Mouse (Mus musculus): ENCODE data around the gene Scaf4. TPM values are rescaled to one million over a fixed set of nuclear protein-coding genes. Genes with fewer than 3 reads are reported as not detected.
"Not testable (repeated sequence)": the region's sequence is repeated elsewhere in the genome, so short reads cannot be mapped to it uniquely, and the experiment has no call there.

Gene Scaf4
- total RNA-seq, 1 experiment = 36.0 TPM

GRCm38 (mm10) chr16:90258950-90259349, 25.4 kb downstream of the Scaf4 start:
- in situ Hi-C loops (cut with MboI; ENCODE audit: low sequenced_read_pairs in 2 of 2, unreplicated experiment in 2 of 2) = no loop called here
- H3K4me1 ChIP-seq (ENCODE audit: control insufficient read depth in 2 of 2, insufficient read depth in 2 of 2, low read length in 2 of 2, poor library complexity in 1 of 2) = no peaks in the 10 kb centered on the region
- no peaks in the 10 kb centered on the region for H3K9me3 ChIP-seq (ENCODE audit: control insufficient read depth, insufficient read depth, low read depth, low read length)
- H3K4me3 ChIP-seq (ENCODE audit: insufficient read depth in 1 of 2, low read depth in 1 of 2, low read length in 2 of 2, poor library complexity in 1 of 2, severe bottlenecking in 1 of 2) = no peak overlapping the region
- no peak overlapping the region for H3K27ac ChIP-seq (ENCODE audit: insufficient read depth, low read depth, low read length, poor library complexity, severe bottlenecking)
- no peak for DNase-seq (ENCODE audit: low read depth, low spot score)
- H3K9ac ChIP-seq (ENCODE audit: insufficient read depth, low read depth, low read length, poor library complexity, severe bottlenecking) = no peak overlapping the region
- TF ChIP-seq ZC3H11A (IDR thresholded peaks at IDR 0.05; ENCODE audit: borderline replicate concordance, low read depth, low read length) (no peak), HCFC1 (IDR thresholded peaks at IDR 0.05; ENCODE audit: borderline replicate concordance, insufficient read depth, low read length) (no peak), CHD2 (IDR thresholded peaks at IDR 0.05; ENCODE audit: low read depth, low read length) (no peak), MAFK (IDR thresholded peaks at IDR 0.05; ENCODE audit: insufficient read depth, low read depth, low read length) (no peak), ZNF384 (IDR thresholded peaks at IDR 0.05; ENCODE audit: low read depth, low read length) (no peak)
- peaks cover 32% of the 10 kb centered on the region for H3K36me3 ChIP-seq (ENCODE audit: control insufficient read depth, insufficient read depth, low read length, poor library complexity, severe bottlenecking)

GRCm38 (mm10) chr16:90252521-90252920, 31.8 kb downstream of the Scaf4 start:
- H3K36me3 ChIP-seq (ENCODE audit: control insufficient read depth, insufficient read depth, low read length, poor library complexity, severe bottlenecking) = peaks cover 35% of the 10 kb centered on the region
- H3K27ac ChIP-seq (ENCODE audit: insufficient read depth, low read depth, low read length, poor library complexity, severe bottlenecking) = no peak overlapping the region
- H3K4me1 ChIP-seq (ENCODE audit: control insufficient read depth in 2 of 2, insufficient read depth in 2 of 2, low read length in 2 of 2, poor library complexity in 1 of 2) = no peaks in the 10 kb centered on the region; a peak in 1 of 4 replicates
- H3K9ac ChIP-seq (ENCODE audit: insufficient read depth, low read depth, low read length, poor library complexity, severe bottlenecking) = no peak overlapping the region
- no peak for DNase-seq (ENCODE audit: low read depth, low spot score)
- no peaks in the 10 kb centered on the region for H3K9me3 ChIP-seq (ENCODE audit: control insufficient read depth, insufficient read depth, low read depth, low read length)
- H3K4me3 ChIP-seq (ENCODE audit: insufficient read depth in 1 of 2, low read depth in 1 of 2, low read length in 2 of 2, poor library complexity in 1 of 2, severe bottlenecking in 1 of 2) = no peak overlapping the region
- TF ChIP-seq HCFC1 (IDR thresholded peaks at IDR 0.05; ENCODE audit: borderline replicate concordance, insufficient read depth, low read length) (no peak), ZNF384 (IDR thresholded peaks at IDR 0.05; ENCODE audit: low read depth, low read length) (no peak), CHD2 (IDR thresholded peaks at IDR 0.05; ENCODE audit: low read depth, low read length) (no peak), MAFK (IDR thresholded peaks at IDR 0.05; ENCODE audit: insufficient read depth, low read depth, low read length) (no peak), ZC3H11A (IDR thresholded peaks at IDR 0.05; ENCODE audit: borderline replicate concordance, low read depth, low read length) (no peak)
- in situ Hi-C loops (cut with MboI; ENCODE audit: low sequenced_read_pairs in 2 of 2, unreplicated experiment in 2 of 2) = no loop called here

- H3K9me3 ChIP-seq (ENCODE audit: control insufficient read depth, insufficient read depth, low read depth, low read length); H3K4me1 ChIP-seq (ENCODE audit: control insufficient read depth in 2 of 2, insufficient read depth in 2 of 2, low read length in 2 of 2, poor library complexity in 1 of 2); in situ Hi-C loops (cut with MboI; ENCODE audit: low sequenced_read_pairs in 2 of 2, unreplicated experiment in 2 of 2); H3K27ac ChIP-seq (ENCODE audit: insufficient read depth, low read depth, low read length, poor library complexity, severe bottlenecking); H3K4me3 ChIP-seq (ENCODE audit: insufficient read depth in 1 of 2, low read depth in 1 of 2, low read length in 2 of 2, poor library complexity in 1 of 2, severe bottlenecking in 1 of 2); DNase-seq (ENCODE audit: low read depth, low spot score); H3K9ac ChIP-seq (ENCODE audit: insufficient read depth, low read depth, low read length, poor library complexity, severe bottlenecking): not testable (repeated sequence)
- H3K36me3 ChIP-seq (ENCODE audit: control insufficient read depth, insufficient read depth, low read length, poor library complexity, severe bottlenecking) = peaks cover 37% of the 10 kb centered on the region
Measured at GRCm38 (mm10) chr16:90251256-90251655, 33.0 kb downstream of the Scaf4 start.

GRCm38 (mm10) chr16:90250099-90250498, 34.2 kb downstream of the Scaf4 start:
- Histone ChIP-seq H3K4me3 (ENCODE audit: insufficient read depth in 1 of 2, low read depth in 1 of 2, low read length in 2 of 2, poor library complexity in 1 of 2, severe bottlenecking in 1 of 2) (no peak overlapping the region), H3K9me3 (ENCODE audit: control insufficient read depth, insufficient read depth, low read depth, low read length) (no peaks in the 10 kb centered on the region), H3K4me1 (ENCODE audit: control insufficient read depth in 2 of 2, insufficient read depth in 2 of 2, low read length in 2 of 2, poor library complexity in 1 of 2) (no peaks in the 10 kb centered on the region; a peak in 1 of 4 replicates), H3K36me3 (ENCODE audit: control insufficient read depth, insufficient read depth, low read length, poor library complexity, severe bottlenecking) (peaks cover 42% of the 10 kb centered on the region), H3K9ac (ENCODE audit: insufficient read depth, low read depth, low read length, poor library complexity, severe bottlenecking) (no peak overlapping the region), H3K27ac (ENCODE audit: insufficient read depth, low read depth, low read length, poor library complexity, severe bottlenecking) (peak overlapping the region; percentile 43; the same call in 1 of the 2 replicates)
- TF ChIP-seq ZNF384 (IDR thresholded peaks at IDR 0.05; ENCODE audit: low read depth, low read length) = no peak
- no peak for TF ChIP-seq MAFK (IDR thresholded peaks at IDR 0.05; ENCODE audit: insufficient read depth, low read depth, low read length)
- no peak for TF ChIP-seq HCFC1 (IDR thresholded peaks at IDR 0.05; ENCODE audit: borderline replicate concordance, insufficient read depth, low read length)
- in situ Hi-C loops (cut with MboI; ENCODE audit: low sequenced_read_pairs in 2 of 2, unreplicated experiment in 2 of 2) = no loop called here
- DNase-seq (ENCODE audit: low read depth, low spot score) = no peak

All from ES-E14 (cell line).